Mouse (Mus musculus): ENCODE results near the gene Gsto1. TPM values are rescaled to one million over a fixed set of nuclear protein-coding genes. Genes with fewer than 3 reads are reported as not detected.

The Gsto1 gene
- polyA plus RNA-seq, 1 experiment = not detected

- peaks cover 8% of the 10 kb centered on the region for H3K4me1 ChIP-seq (ENCODE audit: control insufficient read depth, insufficient read depth, low read length)
- H3K27ac ChIP-seq (ENCODE audit: insufficient read depth, low read depth, low read length) = no peak overlapping the region
- 91% methylated on average over 3 of the region's 3 CpGs for WGBS
- TF ChIP-seq POLR2A (IDR thresholded peaks at IDR 0.05; ENCODE audit: insufficient read depth, low read depth, low read length) (no peak), CTCF (IDR thresholded peaks at IDR 0.05; ENCODE audit: insufficient read depth, low read depth, low read length) (no peak)
- H3K4me3 ChIP-seq (ENCODE audit: insufficient read depth, low read depth, low read length) = no peak overlapping the region
Measured at GRCm38 (mm10) chr19:47853053-47853452, 1.7 kb upstream of the Gsto1 start.

GRCm38 (mm10) chr19:47853951-47854795, 597 bp upstream of the Gsto1 start:
- peaks cover 8% of the 10 kb centered on the region for H3K4me1 ChIP-seq (ENCODE audit: control insufficient read depth, insufficient read depth, low read length)
- TF ChIP-seq POLR2A (IDR thresholded peaks at IDR 0.05; ENCODE audit: insufficient read depth, low read depth, low read length) (no peak), CTCF (IDR thresholded peaks at IDR 0.05; ENCODE audit: insufficient read depth, low read depth, low read length) (no peak)
- 9% methylated on average over 13 of the region's 13 CpGs for WGBS
- peak overlapping the region; percentile 71 for H3K4me3 ChIP-seq (ENCODE audit: insufficient read depth, low read depth, low read length)
- H3K27ac ChIP-seq (ENCODE audit: insufficient read depth, low read depth, low read length) = no peak overlapping the region

GRCm38 (mm10) chr19:47857957-47858942, 3.5 kb downstream of the Gsto1 start:
- Histone ChIP-seq H3K27ac (ENCODE audit: insufficient read depth, low read depth, low read length) (no peak overlapping the region), H3K4me3 (ENCODE audit: insufficient read depth, low read depth, low read length) (no peak overlapping the region), H3K4me1 (ENCODE audit: control insufficient read depth, insufficient read depth, low read length) (peaks cover 8% of the 10 kb centered on the region)
- TF ChIP-seq POLR2A (IDR thresholded peaks at IDR 0.05; ENCODE audit: insufficient read depth, low read depth, low read length) = no peak
- no peak for TF ChIP-seq CTCF (IDR thresholded peaks at IDR 0.05; ENCODE audit: insufficient read depth, low read depth, low read length)
- 77% methylated on average over 18 of the region's 18 CpGs for WGBS

GRCm38 (mm10) chr19:47859180-47859579, 4.4 kb downstream of the Gsto1 start:
- H3K4me1 ChIP-seq (ENCODE audit: control insufficient read depth, insufficient read depth, low read length) = peaks cover 8% of the 10 kb centered on the region
- no peak for TF ChIP-seq POLR2A (IDR thresholded peaks at IDR 0.05; ENCODE audit: insufficient read depth, low read depth, low read length)
- no peak for TF ChIP-seq CTCF (IDR thresholded peaks at IDR 0.05; ENCODE audit: insufficient read depth, low read depth, low read length)
- 97% methylated on average over 8 of the region's 8 CpGs for WGBS
- H3K27ac ChIP-seq (ENCODE audit: insufficient read depth, low read depth, low read length) = no peak overlapping the region
- no peak overlapping the region for H3K4me3 ChIP-seq (ENCODE audit: insufficient read depth, low read depth, low read length)

GRCm38 (mm10) chr19:47862581-47862980, 7.8 kb downstream of the Gsto1 start:
- TF ChIP-seq POLR2A (IDR thresholded peaks at IDR 0.05; ENCODE audit: insufficient read depth, low read depth, low read length) (no peak), CTCF (IDR thresholded peaks at IDR 0.05; ENCODE audit: insufficient read depth, low read depth, low read length) (no peak)
- Histone ChIP-seq H3K4me1 (ENCODE audit: control insufficient read depth, insufficient read depth, low read length) (no peaks in the 10 kb centered on the region), H3K27ac (ENCODE audit: insufficient read depth, low read depth, low read length) (no peak overlapping the region), H3K4me3 (ENCODE audit: insufficient read depth, low read depth, low read length) (no peak overlapping the region)
- WGBS = 96% methylated on average over 3 of the region's 3 CpGs

- TF ChIP-seq POLR2A (IDR thresholded peaks at IDR 0.05; ENCODE audit: insufficient read depth, low read depth, low read length) (no peak), CTCF (IDR thresholded peaks at IDR 0.05; ENCODE audit: insufficient read depth, low read depth, low read length) (no peak)
- no peak overlapping the region for H3K4me3 ChIP-seq (ENCODE audit: insufficient read depth, low read depth, low read length)
- no peak overlapping the region for H3K27ac ChIP-seq (ENCODE audit: insufficient read depth, low read depth, low read length)
- H3K4me1 ChIP-seq (ENCODE audit: control insufficient read depth, insufficient read depth, low read length) = no peaks in the 10 kb centered on the region
- 96% methylated on average over 9 of the region's 9 CpGs for WGBS
Measured at GRCm38 (mm10) chr19:47864051-47864450, 9.3 kb downstream of the Gsto1 start.

GRCm38 (mm10) chr19:47864721-47865120, 10.0 kb downstream of the Gsto1 start:
- Histone ChIP-seq H3K27ac (ENCODE audit: insufficient read depth, low read depth, low read length) (no peak overlapping the region), H3K4me3 (ENCODE audit: insufficient read depth, low read depth, low read length) (no peak overlapping the region)
- 85% methylated on average over 7 of the region's 7 CpGs for WGBS

GRCm38 (mm10) chr19:47865353-47865947, 10.7 kb downstream of the Gsto1 start, which contains the start of gene Gsto2:
Gene Gsto2, plus strand, starts transcription at chr19:47865534.
- TF ChIP-seq POLR2A (IDR thresholded peaks at IDR 0.05; ENCODE audit: insufficient read depth, low read depth, low read length) (peak; percentile 66; the same call in 1 of the 2 replicates), CTCF (IDR thresholded peaks at IDR 0.05; ENCODE audit: insufficient read depth, low read depth, low read length) (peak; percentile 38; the same call in 1 of the 2 replicates)
- under 1% methylated on average over 49 of the region's 49 CpGs for WGBS
- Histone ChIP-seq H3K27ac (ENCODE audit: insufficient read depth, low read depth, low read length) (peak within 1 kb of the TSS; percentile 43; the same call in 1 of the 2 replicates), H3K4me3 (ENCODE audit: insufficient read depth, low read depth, low read length) (peak within 1 kb of the TSS; percentile 85), H3K4me1 (ENCODE audit: control insufficient read depth, insufficient read depth, low read length) (no peaks in the 10 kb centered on the region)

More at GRCm38 (mm10) chr19:47864721-47865120, 10.0 kb downstream of the Gsto1 start:
- TF ChIP-seq CTCF (IDR thresholded peaks at IDR 0.05; ENCODE audit: insufficient read depth, low read depth, low read length) (no peak), POLR2A (IDR thresholded peaks at IDR 0.05; ENCODE audit: insufficient read depth, low read depth, low read length) (no peak)
- no peaks in the 10 kb centered on the region for H3K4me1 ChIP-seq (ENCODE audit: control insufficient read depth, insufficient read depth, low read length)
